Mouse (Mus musculus): ENCODE data around the gene Fam83f. TPM values are rescaled to one million over a fixed set of nuclear protein-coding genes. Genes with fewer than 3 reads are reported as not detected.
A peak's percentile ranks its signal among the peaks of the same experiment; 100 is the strongest.

The Fam83f gene
- polyA plus RNA-seq (2014; fragmentation: Nextera tagmentation; extraction: Ambion mirVana): 0.26 and 0.30 TPM in 2 replicates

DNA sequence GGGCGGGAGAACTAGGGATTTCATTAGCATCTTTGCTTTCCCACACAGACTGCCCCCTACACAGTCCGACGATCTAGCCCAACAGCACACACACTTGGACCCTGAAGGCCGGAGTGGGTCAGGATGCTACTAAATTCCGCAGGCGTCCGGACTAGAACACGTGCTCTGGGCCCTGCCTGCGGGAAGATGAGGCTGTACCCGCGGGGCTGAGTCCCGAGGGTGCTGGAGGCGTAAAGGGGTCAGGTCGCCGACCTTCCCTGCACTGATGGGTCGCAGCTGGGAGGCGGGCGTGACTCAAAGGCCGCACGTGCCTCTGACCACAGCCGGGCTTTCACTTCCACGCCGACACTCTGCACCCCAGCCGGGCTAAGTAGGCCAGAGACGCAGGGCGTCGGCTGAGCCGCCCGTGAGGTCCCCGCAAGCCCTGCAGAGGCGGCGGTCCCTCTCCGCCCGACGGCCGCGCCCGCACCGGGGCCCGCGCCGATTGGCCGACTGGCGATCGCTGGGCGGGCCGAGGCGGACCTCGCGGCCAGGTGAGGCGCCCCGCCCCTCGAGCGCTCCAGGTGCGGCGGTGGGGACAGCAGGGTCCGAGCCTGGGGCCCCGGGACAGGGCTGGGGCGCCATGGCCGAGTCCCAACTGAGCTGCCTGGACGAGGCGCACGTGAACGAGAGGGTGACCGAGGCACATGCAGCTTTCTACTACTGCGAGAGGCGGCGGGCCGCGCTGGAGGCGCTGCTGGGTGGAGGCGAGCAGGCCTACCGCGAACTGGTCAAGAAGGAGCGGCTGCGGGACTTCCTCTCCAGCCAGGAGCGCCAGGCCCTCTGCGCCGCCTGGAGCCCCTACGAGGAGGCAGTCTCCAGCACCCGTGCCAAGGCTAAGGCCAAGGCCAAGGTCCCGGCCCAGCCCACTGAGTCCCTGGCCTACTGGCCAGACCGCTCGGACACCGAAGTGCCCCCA, at the start of gene Fam83f:
Gene Fam83f, plus strand, starts transcription at position 553 of the 958 bp plus-strand sequence.
- Histone ChIP-seq H3K9ac (replicated peaks; ENCODE audit: low read length) (peak within 1 kb of the TSS; percentile 39; the same call in 1 of the 2 replicates), H3K4me3 (replicated peaks; ENCODE audit: low read depth, low read length) (peak within 1 kb of the TSS; percentile 32), H3K27ac (replicated peaks; ENCODE audit: low read depth, low read length) (peak within 1 kb of the TSS; percentile 45; the same call in 1 of the 2 replicates), H3K9me3 (ENCODE audit: control insufficient read depth, low read length) (no peaks in the 10 kb centered on the region), H3K4me1 (ENCODE audit: control insufficient read depth, insufficient read depth, low read length) (peaks cover 12% of the 10 kb centered on the region), H3K36me3 (ENCODE audit: control insufficient read depth, insufficient read depth, low read length) (no peaks in the 10 kb centered on the region), H3K4me2 (ENCODE audit: low read length) (peak within 1 kb of the TSS; percentile 63), H3K27me3 (ENCODE audit: control insufficient read depth, insufficient read depth, low read length) (peaks cover 19% of the 10 kb centered on the region)
- DNase-seq (peak; percentile 47), ATAC-seq (ENCODE audit: low FRiP score, low TSS enrichment) (peak; percentile 20; the same call in 1 of the 2 replicates)
- WGBS: 5% methylated on average over 85 of the region's 85 CpGs

DNA sequence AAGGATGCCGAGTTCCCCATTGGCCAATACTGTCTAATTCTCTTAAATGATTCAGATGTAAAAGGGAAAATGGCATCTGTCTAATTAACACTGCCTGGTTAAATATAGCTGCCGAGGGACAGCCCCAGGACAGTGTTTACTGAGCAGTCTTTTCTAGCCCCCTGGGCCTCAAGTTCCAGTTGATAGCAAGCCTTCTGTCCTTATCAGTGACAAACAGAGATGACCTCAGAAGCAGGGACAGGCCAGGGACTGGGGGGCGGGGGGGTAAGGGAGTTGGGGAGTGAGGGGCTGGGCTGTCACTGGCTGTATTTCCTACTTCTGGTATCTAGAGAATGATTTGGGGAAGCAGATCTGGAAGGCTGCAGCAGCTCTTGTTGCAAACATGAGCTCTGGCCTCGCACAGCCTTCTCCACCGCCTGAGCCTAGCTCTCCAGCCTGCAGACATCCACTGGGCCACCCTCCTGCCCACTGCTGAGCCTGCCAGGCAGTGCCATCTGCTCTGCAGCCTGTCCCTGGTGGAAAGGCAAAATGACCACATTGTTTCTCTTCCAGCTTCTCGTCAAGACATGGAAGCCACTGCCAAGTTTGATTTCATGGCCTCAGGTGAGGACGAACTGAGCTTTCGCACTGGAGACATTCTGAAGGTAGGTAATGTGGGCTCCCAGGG, 48.3 kb upstream of the Fam83f start:
- H3K9ac ChIP-seq (replicated peaks; ENCODE audit: low read length): no peak overlapping the region
- H3K27ac ChIP-seq (replicated peaks; ENCODE audit: low read depth, low read length): no peak overlapping the region
- ATAC-seq (ENCODE audit: low FRiP score, low TSS enrichment) (no peak), DNase-seq (no peak)
- H3K4me1 ChIP-seq (ENCODE audit: control insufficient read depth, insufficient read depth, low read length): 0 out of 2 replicates have a peak, but pooled peaks cover 3% of the 10 kb centered on the region
- no peak overlapping the region for H3K4me2 ChIP-seq (ENCODE audit: low read length)
- 55% methylated on average over 8 of the region's 8 CpGs for WGBS
- no peaks in the 10 kb centered on the region for H3K9me3 ChIP-seq (ENCODE audit: control insufficient read depth, low read length)
- H3K36me3 ChIP-seq (ENCODE audit: control insufficient read depth, insufficient read depth, low read length): no peaks in the 10 kb centered on the region
- no peak overlapping the region for H3K4me3 ChIP-seq (replicated peaks; ENCODE audit: low read depth, low read length)
- no peaks in the 10 kb centered on the region for H3K27me3 ChIP-seq (ENCODE audit: control insufficient read depth, insufficient read depth, low read length)

DNA sequence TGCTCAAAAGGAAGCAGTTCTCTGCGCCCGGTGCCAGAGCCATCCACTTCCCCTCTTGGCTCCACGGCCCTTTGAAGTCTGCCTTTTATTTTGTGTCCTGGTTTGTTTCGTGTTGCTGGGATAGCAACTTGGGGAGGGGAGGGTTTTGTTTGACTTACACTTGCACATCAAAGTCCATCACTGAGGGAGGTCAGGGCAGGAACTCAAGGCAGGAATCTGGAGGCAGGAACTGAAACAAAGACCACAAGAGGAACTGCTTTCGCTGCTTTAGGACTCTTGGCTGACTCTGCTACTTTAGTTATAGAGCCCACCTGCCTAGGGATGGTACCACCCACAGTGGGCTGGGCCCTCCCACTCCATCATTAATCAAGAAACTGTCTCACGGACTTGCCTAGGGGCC, 45.2 kb upstream of the Fam83f start:
- ATAC-seq (ENCODE audit: low FRiP score, low TSS enrichment): no peak
- Histone ChIP-seq H3K9me3 (ENCODE audit: control insufficient read depth, low read length) (no peaks in the 10 kb centered on the region), H3K27ac (replicated peaks; ENCODE audit: low read depth, low read length) (no peak overlapping the region), H3K4me2 (ENCODE audit: low read length) (no peak overlapping the region), H3K4me3 (replicated peaks; ENCODE audit: low read depth, low read length) (no peak overlapping the region), H3K36me3 (ENCODE audit: control insufficient read depth, insufficient read depth, low read length) (no peaks in the 10 kb centered on the region), H3K9ac (replicated peaks; ENCODE audit: low read length) (no peak overlapping the region), H3K27me3 (ENCODE audit: control insufficient read depth, insufficient read depth, low read length) (no peaks in the 10 kb centered on the region), H3K4me1 (ENCODE audit: control insufficient read depth, insufficient read depth, low read length) (0 out of 2 replicates have a peak, but pooled peaks cover 3% of the 10 kb centered on the region)
- WGBS: 60% methylated on average over 6 of the region's 6 CpGs
- no peak for DNase-seq

DNA sequence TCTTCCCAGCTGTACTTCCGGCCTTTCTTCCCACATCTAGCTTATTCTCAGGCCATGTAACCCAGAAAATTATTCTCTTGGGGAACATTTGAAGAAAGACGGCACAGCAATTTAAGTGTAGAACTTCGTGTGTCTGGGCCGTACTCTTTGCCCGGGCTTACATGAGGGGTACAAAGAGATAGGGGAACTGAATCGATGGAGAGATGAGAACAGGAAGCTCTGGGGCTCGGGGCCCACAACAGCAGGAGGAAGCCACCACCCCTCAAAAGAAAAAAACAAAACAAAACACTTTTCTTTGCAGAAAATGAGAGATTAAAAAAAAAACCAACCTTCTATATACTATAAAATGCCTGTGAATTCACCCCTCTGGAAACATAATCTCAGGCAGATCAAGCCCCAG, 41.5 kb upstream of the Fam83f start:
- 72% methylated on average over 7 of the region's 7 CpGs for WGBS
- Histone ChIP-seq H3K4me3 (replicated peaks; ENCODE audit: low read depth, low read length) (no peak overlapping the region), H3K4me2 (ENCODE audit: low read length) (no peak overlapping the region), H3K9ac (replicated peaks; ENCODE audit: low read length) (no peak overlapping the region), H3K27ac (replicated peaks; ENCODE audit: low read depth, low read length) (no peak overlapping the region), H3K36me3 (ENCODE audit: control insufficient read depth, insufficient read depth, low read length) (no peaks in the 10 kb centered on the region), H3K4me1 (ENCODE audit: control insufficient read depth, insufficient read depth, low read length) (no peaks in the 10 kb centered on the region), H3K9me3 (ENCODE audit: control insufficient read depth, low read length) (no peaks in the 10 kb centered on the region), H3K27me3 (ENCODE audit: control insufficient read depth, insufficient read depth, low read length) (no peaks in the 10 kb centered on the region)
- DNase-seq: no peak
- ATAC-seq (ENCODE audit: low FRiP score, low TSS enrichment): no peak

DNA sequence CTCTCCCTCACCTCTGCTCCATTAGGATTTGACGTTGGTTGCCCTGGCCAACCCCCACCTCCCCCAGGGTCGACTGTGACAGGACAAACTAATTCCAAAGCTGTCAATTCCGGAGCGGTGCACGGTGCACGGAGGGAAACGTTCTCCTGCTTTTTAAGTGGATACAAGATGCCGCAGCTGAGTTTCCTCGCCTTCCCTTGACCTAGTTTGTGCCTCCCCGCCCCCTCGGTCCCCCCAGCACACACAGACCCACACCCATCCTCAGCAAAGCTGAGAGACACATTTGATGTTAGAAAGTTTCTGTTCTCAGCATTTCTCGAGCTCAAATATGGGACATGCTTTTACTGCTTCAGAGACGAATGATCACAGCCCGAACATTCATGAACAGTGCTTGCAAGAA, 40.9 kb upstream of the Fam83f start:
- peak overlapping the region; percentile 20; the same call in 1 of the 2 replicates for H3K9ac ChIP-seq (replicated peaks; ENCODE audit: low read length)
- H3K27ac ChIP-seq (replicated peaks; ENCODE audit: low read depth, low read length): no peak overlapping the region
- no peak overlapping the region for H3K4me2 ChIP-seq (ENCODE audit: low read length)
- no peaks in the 10 kb centered on the region for H3K9me3 ChIP-seq (ENCODE audit: control insufficient read depth, low read length)
- no peaks in the 10 kb centered on the region for H3K27me3 ChIP-seq (ENCODE audit: control insufficient read depth, insufficient read depth, low read length)
- no peaks in the 10 kb centered on the region for H3K36me3 ChIP-seq (ENCODE audit: control insufficient read depth, insufficient read depth, low read length)
- no peaks in the 10 kb centered on the region for H3K4me1 ChIP-seq (ENCODE audit: control insufficient read depth, insufficient read depth, low read length)
- ATAC-seq (ENCODE audit: low FRiP score, low TSS enrichment) (no peak), DNase-seq (no peak)
- WGBS: 34% methylated on average over 14 of the region's 14 CpGs
- no peak overlapping the region for H3K4me3 ChIP-seq (replicated peaks; ENCODE audit: low read depth, low read length)

DNA sequence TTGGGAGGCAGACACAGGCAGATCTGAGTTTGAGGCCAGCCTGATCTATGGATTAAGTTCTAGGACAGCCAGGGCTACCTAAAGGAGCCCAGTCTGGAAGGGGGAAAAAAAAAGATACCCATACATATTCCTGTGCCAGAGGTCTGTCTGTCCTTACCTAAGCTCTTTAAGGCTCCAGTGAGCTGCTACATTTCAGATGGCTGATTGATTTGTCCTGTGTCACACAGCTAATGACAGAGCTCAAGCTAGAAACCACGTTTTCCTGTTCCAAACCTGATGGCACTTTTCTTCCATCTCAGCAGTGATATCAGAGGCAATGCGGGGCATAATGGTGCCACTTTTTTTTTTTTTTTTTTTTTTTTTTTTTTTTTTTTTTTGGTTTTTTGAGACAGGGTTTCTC, 40.3 kb upstream of the Fam83f start:
- Histone ChIP-seq H3K27me3 (ENCODE audit: control insufficient read depth, insufficient read depth, low read length) (no peaks in the 10 kb centered on the region), H3K9ac (replicated peaks; ENCODE audit: low read length) (no peak overlapping the region), H3K9me3 (ENCODE audit: control insufficient read depth, low read length) (no peaks in the 10 kb centered on the region), H3K4me3 (replicated peaks; ENCODE audit: low read depth, low read length) (no peak overlapping the region), H3K27ac (replicated peaks; ENCODE audit: low read depth, low read length) (no peak overlapping the region), H3K4me1 (ENCODE audit: control insufficient read depth, insufficient read depth, low read length) (no peaks in the 10 kb centered on the region), H3K36me3 (ENCODE audit: control insufficient read depth, insufficient read depth, low read length) (no peaks in the 10 kb centered on the region), H3K4me2 (ENCODE audit: low read length) (no peak overlapping the region)
- DNase-seq (no peak), ATAC-seq (ENCODE audit: low FRiP score, low TSS enrichment) (no peak)
- 81% methylated on average over 2 of the region's 2 CpGs for WGBS

DNA sequence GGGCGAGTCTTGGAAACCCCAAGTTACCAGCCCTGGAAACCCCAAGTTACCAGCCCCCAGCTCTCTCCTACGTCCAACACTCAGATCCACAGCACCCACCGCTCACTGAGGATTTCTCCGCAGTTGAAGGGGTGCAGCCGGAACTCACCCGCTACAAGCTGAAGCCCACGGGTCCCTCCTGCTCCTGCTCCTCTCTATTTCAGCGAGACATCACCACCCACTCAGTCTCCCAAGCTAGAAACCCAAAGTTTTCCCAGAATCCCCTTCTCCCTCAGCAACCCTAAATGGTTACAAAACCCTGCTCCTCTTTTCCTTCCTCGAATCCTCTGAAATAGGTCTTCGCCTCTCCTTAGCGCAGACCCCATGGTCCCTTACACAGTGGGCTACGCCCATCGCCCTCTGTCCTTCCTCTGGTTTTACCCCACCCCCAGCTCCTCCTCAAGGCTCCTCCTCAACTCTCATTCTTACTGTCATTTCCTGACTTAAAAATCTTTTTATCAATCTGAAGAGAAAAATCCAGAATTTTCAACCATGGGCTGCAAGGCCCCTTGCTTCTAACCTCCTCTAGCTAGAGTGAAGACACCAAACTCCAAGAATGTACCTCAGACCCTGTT, 39.3 kb upstream of the Fam83f start:
- Histone ChIP-seq H3K9me3 (ENCODE audit: control insufficient read depth, low read length) (no peaks in the 10 kb centered on the region), H3K9ac (replicated peaks; ENCODE audit: low read length) (no peak overlapping the region), H3K4me1 (ENCODE audit: control insufficient read depth, insufficient read depth, low read length) (no peaks in the 10 kb centered on the region), H3K27me3 (ENCODE audit: control insufficient read depth, insufficient read depth, low read length) (no peaks in the 10 kb centered on the region), H3K36me3 (ENCODE audit: control insufficient read depth, insufficient read depth, low read length) (no peaks in the 10 kb centered on the region), H3K4me2 (ENCODE audit: low read length) (no peak overlapping the region), H3K4me3 (replicated peaks; ENCODE audit: low read depth, low read length) (no peak overlapping the region), H3K27ac (replicated peaks; ENCODE audit: low read depth, low read length) (no peak overlapping the region)
- ATAC-seq (ENCODE audit: low FRiP score, low TSS enrichment): no peak
- WGBS: 86% methylated on average over 13 of the region's 13 CpGs
- no peak for DNase-seq

DNA sequence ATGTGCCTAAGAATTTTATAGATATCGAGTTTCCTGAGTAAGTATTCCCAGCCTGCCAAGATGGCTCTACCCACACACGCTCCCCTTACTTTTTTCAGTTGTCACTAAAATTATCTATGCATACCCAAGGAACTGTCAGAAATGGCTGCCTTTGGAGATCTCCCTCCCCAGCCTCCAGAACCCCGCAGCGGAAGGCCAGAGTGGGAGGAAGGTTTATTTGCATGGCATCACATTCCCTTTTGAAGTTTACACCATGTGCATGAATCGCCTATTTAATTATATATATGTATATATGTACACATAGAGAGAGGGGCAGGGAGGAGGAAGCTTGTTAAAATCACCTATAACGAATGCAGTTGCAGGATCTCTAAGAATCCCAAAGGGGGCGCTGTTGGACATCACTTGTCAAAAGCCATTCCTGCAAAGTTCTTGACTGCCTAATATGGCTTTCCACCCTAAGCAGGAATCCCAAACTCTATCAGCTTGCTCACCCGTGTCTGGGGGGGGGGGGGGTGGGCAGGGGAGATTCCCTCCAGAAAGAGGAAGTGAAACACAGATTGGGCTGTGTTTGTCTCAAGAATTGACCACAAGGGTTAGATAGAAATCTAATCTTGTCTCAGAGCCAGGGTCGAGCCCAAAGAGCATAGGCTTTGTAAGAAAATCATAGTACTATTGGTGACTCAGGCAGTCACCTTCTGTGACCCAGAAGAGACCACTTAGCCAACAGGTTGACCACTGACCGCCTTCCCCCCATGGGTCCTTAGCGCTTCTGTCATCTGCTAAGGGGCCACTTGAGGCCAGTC, 37.1 kb upstream of the Fam83f start:
- Histone ChIP-seq H3K9me3 (ENCODE audit: control insufficient read depth, low read length) (no peaks in the 10 kb centered on the region), H3K27ac (replicated peaks; ENCODE audit: low read depth, low read length) (no peak overlapping the region), H3K4me1 (ENCODE audit: control insufficient read depth, insufficient read depth, low read length) (no peaks in the 10 kb centered on the region), H3K9ac (replicated peaks; ENCODE audit: low read length) (no peak overlapping the region), H3K4me3 (replicated peaks; ENCODE audit: low read depth, low read length) (no peak overlapping the region), H3K36me3 (ENCODE audit: control insufficient read depth, insufficient read depth, low read length) (no peaks in the 10 kb centered on the region), H3K4me2 (ENCODE audit: low read length) (no peak overlapping the region), H3K27me3 (ENCODE audit: control insufficient read depth, insufficient read depth, low read length) (no peaks in the 10 kb centered on the region)
- peak; percentile 65 for DNase-seq
- no peak for ATAC-seq (ENCODE audit: low FRiP score, low TSS enrichment)
- 59% methylated on average over 11 of the region's 11 CpGs for WGBS

Measured in midbrain, embryonic 14.5 days (tissue).